Mouse (Mus musculus) cerebellum, adult 11 months (tissue): ENCODE data around the gene Tmem230.

Experiments used
- DNase-seq: peaks from one replicate; pipeline ENCODE4 v3.0.0; 2022

Tmem230 gene

DNA sequence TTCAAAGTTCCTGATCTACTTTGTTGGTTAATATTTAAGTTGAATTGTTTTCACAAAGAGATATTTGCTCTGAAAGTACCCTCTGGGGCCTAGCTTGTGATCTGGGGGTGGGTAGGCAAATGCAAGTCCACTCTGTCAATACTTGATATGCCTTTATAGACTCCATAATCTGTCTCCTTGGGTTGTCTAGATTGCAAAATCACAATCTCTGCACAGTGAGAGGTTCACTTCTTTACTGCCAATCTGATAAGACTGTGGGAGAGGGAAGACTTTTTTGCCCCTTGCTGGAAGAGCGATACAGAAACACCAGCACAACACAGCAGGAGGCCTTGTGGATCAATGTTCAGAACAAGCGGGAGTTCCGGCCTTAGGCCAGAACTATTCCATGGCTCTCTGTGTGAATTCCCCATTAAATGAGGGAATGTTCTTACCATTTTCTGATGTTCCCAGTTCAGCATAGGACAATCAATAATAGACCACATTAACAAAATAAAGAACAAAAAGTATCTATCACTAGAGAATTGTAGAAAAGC lies 15.1 kb downstream of the Tmem230 start:
- DNase-seq = no peak

DNA sequence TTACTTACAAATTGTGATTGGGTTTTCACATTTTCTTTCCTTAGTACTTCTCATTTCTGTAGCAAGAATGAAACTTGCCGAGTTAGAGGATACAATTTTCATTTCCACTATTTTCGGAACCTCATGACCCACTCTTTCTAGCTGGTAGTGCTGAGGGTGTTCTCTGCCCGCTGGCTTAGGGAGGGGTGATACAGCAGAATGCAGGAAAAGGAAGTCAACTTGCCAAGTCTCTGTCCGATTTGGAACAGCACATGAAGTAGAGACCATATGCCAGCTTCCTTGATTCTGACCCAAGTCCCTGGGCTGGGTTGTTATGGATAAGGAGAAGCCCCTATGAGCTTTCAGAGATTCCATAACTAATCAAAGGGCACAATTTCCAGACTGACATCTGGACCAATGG lies 23.2 kb downstream of the Tmem230 start:
- DNase-seq = no peak

DNA sequence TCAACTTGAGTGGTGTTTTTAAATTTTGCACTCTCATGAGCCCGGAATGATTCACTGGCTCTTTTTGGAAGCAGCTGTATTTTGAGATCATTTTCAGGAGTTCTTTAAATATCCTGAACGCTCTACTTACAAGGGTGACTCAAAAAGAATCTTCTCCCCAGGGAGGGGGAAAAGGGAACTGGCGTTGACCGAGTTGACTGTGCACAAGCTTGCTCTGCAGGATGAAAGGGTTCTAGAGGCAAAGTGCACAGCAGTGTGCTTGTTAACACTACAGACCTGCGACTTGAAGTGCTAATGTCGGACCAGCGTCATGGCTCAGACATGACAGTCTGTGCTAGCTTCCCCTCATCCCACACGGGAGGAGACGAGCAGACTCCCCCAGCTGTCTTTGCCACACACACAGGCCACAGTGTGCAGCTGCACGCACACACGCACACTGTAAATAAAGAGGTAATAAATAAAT lies 26.0 kb downstream of the Tmem230 start:
- no peak for DNase-seq

DNA sequence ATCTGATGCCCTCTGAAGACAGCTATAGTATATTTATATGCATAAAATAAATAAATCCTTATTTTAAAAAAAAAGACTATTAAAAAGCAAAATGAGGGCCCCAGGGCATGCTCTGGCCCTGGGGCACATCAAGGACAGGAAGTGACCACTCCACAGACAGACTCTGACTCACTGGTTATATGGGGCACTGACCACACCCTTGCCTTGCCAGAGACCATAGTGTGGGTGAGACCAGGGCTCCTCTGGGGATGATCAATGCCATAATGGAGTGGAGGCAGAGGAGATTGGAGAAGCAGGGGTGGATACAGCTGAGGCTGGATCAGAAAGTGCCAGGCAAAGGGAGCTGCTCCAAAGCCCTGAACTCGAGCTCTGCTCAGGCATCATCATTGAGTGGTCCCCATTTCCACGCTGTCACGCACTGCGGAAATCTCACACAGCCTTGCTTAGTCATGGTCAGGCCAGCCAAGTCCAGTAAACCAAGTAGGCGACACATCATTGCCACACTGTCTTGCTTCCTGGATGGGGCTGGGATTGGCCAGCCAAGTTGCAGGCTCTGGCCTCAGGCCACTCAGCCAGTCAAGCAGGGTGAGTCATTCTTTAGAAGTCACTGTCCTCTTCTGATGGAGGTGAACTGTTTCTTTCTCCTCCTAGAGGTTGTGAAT lies 35.5 kb downstream of the Tmem230 start:
- DNase-seq = no peak

DNA sequence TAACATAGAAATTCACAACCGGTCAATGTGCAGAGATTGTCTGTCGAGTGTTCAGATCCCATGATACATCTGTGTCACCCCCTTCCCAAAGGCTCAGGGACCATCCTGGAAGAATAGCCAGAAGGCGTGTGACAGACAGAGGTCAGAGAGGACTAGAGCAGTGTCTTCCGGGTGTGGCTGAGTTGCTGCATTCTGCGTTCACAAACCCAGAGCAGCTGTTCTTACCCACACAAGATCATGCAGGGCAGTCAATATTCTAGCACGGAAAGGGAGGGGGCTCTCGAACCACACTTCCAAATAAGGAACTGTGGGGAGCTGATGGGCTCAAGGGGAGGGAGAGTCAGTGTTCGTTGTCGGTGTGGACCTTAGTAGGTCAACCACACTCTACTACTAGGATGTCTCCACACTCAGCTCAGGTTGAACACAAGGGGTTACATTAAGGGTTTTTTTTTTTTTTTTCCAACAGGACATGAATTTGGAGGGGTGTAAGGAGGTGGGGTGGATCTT lies 36.7 kb downstream of the Tmem230 start:
- no peak for DNase-seq

DNA sequence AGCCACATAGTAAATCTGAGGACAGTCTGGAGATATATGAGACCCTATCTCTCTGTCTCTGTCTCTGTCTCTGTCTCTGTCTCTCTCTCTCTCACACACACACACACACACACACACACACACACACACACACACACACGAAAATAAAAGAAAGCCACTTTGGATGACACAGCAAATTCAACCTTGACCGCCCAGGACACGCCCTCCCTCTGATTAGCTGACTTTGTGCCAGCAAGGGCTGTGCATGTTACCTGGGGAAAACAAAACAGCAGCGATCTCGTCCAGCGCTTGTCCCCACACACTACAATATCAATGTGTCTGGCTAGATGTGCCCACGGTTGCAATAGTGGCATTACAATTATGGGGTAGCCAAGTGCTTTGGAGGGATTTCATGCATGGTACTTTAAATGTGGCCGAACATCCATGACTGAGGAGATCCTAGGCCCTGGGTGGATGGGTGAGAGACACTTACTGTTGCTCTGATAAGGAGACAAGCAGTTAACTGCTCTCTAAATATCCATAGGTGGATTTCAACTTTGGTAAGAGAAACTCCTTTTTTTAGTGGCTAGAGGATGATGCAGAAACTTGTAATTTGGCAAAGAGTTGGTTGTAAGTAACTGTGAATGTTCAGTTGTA lies 39.2 kb downstream of the Tmem230 start:
- no peak for DNase-seq

DNA sequence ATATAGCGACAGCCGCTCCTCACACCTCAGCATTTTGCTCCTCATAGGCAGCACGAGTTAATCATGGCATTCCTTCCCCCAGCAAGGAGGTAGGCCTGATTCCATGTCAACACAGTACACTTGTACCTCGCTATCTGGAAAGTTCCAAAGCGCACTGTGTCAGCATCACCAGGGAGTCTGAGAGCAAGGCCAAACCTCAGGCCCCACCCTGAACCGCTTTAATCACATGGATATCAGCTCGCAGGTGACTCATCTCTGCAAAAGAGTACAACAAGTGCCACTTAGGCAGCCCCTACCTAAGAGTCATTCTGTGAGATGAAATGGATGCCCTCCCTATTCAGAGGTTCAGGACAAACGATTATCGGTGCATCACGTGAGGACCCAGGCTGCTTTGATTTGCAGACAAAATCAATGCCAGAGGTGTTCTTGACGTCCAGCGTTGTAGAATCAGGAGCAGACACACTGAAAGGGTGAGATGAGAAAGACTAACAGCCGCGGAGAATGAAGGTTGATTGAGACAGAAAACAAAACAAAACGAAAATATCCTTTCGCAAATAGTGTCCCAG lies 41.2 kb downstream of the Tmem230 start:
- no peak for DNase-seq

DNA sequence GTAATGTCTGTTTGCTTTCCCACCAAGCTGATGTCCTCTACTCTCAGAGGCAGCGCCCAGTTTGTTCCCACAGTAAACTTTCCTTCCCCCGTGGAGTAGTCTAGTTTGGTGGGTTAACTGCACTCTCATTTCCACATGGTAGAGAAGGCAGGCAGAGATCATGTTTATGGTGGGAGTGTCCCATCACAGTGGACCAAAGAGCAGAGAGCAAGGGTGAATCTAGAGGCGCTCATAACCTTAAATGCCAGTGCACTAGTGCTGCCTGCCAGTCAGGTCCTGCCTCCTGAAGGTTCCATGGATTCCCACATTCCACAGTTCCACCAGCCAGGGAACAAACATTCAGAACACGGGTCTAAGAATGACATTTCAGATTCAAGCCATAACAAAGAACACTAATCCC lies 42.1 kb downstream of the Tmem230 start:
- no peak for DNase-seq

DNA sequence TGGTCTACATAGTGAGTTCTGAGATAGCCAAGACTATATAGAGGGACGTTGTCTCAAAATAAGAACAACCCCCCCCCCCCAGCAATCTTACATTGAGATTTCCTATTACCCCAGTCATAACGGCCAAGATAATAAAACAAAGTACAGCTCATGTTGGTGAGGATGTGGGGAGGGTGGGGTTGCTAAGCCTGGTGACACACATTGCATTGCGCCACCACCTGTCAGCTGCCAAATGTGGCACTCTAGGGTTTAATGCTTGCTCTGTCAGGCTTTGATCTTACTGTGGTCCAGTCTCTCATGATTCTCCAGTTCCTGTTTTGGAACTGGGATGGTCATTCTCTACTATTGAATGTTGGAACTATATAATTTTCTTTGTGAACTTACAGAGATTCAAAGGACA lies 43.8 kb downstream of the Tmem230 start:
- DNase-seq = no peak

DNA sequence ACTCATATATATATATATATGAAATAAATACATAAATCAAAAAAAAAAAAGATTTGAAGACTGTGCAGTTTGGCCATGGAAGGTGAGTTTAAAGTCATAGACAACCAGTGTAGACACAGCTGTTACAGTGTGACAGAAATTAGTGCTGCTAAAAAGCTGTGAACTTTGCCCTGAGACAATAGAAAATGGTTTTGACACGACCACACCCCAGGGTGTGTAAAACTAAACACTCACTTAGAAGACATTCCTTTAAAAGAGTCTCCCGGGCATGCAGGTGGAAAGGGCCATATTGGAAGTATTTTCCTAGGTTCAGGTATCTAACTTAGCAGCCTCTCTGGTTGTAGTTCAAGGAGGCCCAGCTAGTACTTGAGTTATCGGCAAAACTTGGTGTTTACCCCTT lies 44.4 kb downstream of the Tmem230 start:
- no peak for DNase-seq

DNA sequence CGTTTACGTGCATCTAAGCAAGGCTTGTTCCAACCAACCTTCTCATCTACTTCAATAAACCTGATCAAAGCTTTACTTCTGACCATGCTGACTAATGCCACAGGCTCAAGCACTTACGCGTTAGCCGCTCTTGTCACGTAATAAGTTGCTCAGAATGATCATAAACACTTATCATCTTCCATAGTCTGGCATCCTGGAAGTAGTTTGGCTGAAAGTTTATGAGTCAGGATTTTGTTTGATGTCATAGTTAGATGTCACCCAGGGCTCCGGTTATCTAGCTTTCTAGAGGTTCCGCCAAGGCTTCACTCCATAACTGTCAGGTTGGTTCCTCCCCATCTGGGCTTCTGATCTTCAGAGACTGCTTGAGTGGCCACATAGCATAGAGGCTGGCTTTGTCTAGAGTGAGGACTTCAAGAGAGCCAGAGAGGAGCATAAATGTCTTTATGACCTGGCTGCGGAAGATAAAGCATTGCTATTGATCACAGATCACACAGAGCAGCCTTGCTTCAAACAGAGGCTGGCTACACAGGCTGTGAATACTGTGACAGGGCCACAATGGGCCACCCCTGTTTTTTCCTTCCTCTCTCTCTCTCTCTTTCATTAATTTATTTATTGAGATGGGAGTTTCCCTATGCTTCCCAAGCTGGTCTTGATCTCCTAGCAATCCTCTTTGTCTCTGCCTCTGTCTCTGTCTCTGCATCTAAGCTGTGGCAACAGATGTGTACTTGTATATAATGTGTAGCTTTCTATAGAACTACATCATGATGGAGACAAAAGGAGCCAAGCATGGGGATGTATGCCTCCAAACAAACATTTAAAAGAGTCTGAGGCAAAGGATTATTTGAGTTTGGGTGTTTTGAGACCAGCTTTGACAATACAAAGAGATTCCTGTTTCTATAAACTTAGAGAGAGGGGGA lies 49.3 kb downstream of the Tmem230 start:
- no peak for DNase-seq

DNA sequence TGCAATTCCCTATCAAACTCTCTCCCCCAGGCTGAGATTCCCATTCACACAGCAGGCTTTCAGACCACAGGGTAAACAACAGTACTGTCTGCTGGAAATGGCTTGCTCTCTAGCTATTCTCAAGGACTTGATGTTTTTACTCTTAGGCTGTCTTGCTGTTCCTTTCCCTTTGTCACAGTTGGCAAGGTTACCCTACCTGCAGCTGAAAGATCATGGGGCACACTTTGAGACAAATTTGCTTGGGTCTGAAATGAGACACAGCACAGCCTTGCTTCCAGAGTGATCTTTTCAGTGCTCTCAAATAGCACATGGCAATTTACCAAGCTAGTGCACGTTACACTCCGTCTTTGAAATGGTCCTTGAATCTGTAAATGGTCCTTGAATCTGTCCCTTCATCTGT lies 52.0 kb downstream of the Tmem230 start:
- no peak for DNase-seq

DNA sequence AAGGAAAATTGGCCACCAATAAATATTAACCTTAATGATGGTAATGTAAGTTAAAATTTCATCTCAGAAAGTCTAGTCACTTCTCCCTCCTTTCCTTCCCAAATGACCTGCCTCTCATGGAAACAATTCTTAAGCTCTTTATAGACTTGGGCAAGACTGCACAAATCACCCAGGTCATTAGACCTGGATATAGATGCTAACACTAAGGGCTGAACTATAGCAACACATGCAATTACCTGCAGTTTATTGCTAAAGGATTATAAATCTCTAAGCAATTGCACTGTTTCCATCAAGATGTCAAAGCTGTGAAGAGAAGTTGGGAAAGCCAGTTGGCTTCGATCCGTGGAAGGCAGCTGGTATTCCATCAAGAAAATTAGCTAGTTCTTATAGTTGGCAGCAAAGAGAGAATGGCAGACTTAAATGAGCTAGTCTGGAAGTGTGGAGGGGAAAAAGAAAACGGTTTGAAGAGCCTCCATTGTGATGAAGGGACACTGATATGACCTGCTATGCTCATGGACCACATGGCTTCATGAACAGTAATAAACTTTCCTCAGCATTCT lies 56.9 kb downstream of the Tmem230 start:
- DNase-seq = no peak
